Mouse (Mus musculus): Measurements from ENCODE around the gene Gm9789.
"Not testable (repeated sequence)": the region's sequence is repeated elsewhere in the genome, so short reads cannot be mapped to it uniquely, and the experiment has no call there.

Gene Gm9789

DNA sequence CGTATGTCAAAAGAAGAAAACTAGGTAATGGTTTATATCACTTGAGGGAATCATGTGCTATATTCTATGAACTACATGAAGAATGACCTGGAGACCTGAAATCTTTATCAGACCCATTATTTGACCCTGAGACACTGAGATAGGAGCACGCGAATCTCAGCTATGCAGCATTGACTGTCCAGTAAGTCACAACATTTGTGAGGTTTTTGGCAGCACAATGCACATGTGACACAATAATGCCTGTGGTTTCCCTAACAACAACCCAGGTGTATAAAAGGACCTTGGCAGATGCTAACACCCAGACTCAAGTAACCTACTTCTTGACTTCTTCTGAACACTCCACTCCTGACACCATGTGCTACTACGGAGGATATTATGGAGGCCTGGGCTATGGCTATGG lies at the start of gene Gm9789:
Gene Gm9789 (plus strand): TSS at position 301 of the 400 bp plus-strand sequence.
- DNase-seq = no peak

DNA sequence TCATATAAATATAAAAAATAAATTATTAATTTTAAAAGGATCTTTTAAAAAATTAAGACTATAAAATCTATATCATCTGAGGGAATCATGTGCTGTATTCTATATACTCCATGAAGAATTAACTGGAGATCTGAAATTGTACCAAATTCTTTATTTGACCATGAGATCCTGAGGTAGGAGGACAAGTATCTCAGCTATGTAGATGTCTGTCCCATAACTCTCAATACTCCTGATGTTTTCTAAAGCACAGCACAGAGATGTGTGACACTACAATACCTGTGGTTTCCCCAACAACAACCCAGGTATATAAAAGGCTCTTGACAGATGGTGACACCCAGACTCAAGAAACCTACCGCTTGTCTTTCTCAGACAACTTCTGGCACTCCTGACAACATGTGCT lies 17.2 kb upstream of the Gm9789 start, which contains the start of gene Gm6358:
Gene Gm6358 (plus strand): TSS at position 301 of the 400 bp plus-strand sequence.
- DNase-seq = no peak

DNA sequence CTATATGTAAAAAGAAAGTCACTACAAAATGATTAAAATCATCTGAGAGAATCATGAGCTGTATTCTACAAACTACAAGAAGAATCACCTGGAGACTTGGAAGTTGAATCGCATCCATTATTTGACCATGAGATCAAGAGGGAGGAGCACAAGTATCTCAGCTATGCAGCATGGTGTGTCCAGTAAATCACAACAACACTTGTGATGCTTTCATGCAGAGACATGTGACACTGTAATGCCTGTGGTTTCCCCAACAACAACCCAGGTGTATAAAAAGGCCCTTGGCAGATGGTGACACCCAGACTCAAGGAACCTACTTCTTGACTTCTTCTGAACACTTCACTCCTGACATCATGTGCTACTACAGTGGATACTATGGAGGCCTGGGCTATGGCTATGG lies 7.0 kb upstream of the Gm9789 start, which contains the start of gene Gm10061:
Gene Gm10061 (plus strand): TSS at position 301 of the 400 bp plus-strand sequence.
- no peak for DNase-seq

DNA sequence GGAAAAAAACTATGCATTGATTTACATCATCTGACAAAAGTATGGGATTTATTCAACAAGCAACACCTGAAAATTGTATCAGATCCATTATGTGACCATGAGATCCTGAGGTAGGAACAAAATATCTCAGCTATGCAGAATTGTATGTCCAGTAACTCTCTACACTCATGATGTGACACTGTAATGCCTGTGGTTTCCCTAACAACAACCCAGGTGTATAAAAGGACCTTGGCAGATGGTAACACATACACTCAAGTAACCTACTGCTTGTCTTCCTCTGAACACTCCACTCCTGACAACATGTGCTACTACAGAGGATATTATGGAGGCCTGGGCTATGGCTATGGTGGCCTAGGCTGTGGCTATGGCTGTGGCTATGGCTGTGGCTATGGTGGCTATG lies 11.4 kb downstream of the Gm9789 start, which contains the start of gene Gm7735:
Gene Gm7735 (plus strand): TSS at position 301 of the 400 bp plus-strand sequence.
- DNase-seq = not testable (repeated sequence)

DNA sequence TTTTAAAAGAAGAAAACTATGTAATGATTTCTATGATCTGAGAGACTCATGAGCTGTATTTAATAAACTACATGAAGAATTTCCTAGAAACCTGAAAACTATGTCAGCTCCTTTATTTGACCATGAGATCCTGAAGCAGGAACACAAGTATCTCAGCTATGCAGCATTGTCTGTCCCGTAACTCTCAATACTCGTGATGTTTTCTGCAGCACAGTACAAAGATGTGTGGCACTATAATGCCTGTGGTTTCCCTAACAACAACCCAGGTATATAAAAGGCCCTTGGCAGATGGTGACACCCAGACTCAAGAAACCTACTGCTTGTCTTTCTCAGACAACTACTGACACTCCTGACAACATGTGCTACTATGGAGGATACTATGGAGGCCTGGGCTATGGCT lies 16.7 kb downstream of the Gm9789 start, which contains the start of gene 1110057P08Rik:
Gene 1110057P08Rik (plus strand): TSS at position 301 of the 400 bp plus-strand sequence.
- no peak for DNase-seq

DNA sequence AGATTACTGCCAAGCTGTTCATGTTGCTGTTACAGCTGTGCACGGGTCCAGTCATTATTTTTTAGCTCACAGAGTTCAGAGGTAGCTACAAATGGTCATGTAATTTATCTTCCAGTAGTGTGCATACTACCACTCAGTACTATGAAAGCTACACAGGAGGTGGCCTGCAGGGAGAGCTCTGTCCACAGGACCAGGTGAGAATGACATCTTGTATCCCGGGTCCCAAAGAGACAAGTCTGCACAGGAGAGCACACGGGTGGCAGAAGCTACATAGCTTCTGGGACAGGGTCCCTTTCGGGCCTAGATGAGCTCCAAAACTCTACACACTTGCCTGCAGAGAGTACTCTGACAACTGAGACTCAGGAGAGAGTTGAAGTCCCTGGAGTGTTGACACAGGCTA lies 30.9 kb downstream of the Gm9789 start:
- no peak for DNase-seq

DNA sequence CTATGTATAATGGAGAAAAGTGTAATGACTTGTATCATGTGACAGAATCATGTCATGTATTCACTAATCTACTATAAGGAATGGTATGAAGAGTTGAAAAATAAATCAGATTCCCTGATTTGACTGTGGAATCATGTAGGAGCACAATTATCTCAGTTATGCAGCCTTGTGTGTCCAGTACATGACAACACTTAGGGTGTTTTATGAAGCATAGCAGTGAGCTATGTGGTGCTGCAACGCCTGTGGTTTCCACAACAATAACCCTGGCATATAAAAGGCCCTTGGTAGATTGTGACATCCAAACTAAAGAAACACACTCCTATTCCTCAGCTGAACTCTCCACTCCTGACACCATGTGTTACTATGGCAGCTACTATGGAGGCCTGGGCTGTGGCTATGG lies 47.8 kb downstream of the Gm9789 start, which contains the start of gene Krtap20-2:
Gene Krtap20-2 (plus strand): TSS at position 301 of the 400 bp plus-strand sequence.
- DNase-seq = no peak
